Mouse (Mus musculus) small intestine, adult 2 months (tissue): ENCODE results near the gene Olfr129.

ENCODE experiments used
- CTCF ChIP-seq: fragments of 200-500 bp; IDR thresholded peaks from 2 replicates; pipeline ENCODE4 v1.5.1; 2012; ENCODE audit warnings: low read depth, mild to moderate bottlenecking, control low read depth, inconsistent platforms, low read length, moderate library complexity, mixed read lengths; ENCODE audit not compliant: insufficient replicate concordance, insufficient read length; ENCODE audit errors: extremely low read depth
- POLR2A ChIP-seq: fragments of 200-500 bp; IDR thresholded peaks from 2 replicates; pipeline ENCODE4 v1.6.1; 2012; ENCODE audit warnings: low read depth, mild to moderate bottlenecking, control low read depth, inconsistent platforms, low read length, moderate library complexity

DNA sequence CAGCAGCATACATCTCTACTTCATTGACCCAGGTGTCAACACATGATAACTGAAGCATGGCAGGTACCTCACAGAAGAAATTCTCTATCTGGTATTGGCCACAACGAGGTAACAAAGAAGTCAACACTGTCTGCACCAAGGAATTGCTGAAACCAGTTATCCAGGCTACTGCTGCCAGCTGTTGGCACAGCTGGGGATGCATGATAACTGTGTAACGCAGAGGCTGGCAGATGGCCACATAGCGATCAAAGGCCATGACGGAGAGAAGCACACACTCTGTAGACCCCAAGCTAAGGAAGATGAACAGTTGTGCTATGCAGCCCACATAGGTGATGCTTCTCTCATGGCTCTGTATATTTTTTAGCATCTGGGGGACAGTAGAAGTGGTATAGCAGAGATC lies 22.5 kb upstream of the Olfr129 start:
- TF ChIP-seq CTCF = no peak
- no peak for TF ChIP-seq POLR2A
